Mouse (Mus musculus): ENCODE data around the gene Cox4i2. TPM values are rescaled to one million over a fixed set of nuclear protein-coding genes. Genes with fewer than 3 reads are reported as not detected.

The Cox4i2 gene
- polyA plus RNA-seq (2012; fragmentation: generic; extraction: Trizol): 1 to 10 TPM in 1 of 2 experiments, under 1 TPM in 1; 0.66 to 1.0 TPM

DNA sequence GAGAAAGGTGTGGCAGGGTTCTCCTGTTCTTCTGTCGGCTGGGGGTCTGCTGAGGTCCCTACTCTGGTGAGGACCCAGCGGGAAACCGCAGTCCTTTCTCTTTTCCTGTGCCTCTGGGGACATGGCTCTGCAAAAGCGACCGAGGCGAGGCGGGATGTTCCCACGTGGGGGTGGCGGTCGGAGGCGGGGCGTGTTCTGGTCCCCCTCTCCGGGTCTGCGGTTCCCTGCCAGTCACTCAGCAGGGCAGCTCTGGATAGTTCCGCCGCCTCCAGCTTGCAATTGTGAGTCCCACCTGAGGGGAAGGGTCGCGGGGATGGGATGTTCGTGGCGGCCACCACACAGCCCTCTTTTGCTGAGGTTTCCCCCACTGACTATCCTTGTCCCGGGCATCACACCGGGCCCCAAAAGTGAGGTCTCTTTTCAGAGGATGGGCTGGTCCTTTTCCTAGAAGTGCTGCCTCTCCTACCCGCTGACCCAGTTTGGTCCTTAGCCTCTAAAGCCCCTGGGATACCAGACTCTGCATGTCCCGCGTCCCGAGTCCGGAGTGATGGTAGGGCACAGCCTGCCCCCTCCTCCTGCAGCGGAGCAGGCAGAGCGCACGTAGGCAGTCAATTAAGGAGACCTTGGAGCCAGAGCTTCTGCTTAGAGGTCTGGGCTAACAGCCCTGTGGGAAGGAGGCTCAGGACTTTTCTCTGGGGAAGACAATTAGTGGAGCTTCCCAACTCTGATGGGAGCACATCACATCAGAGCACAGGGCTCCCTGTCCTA, at the start of gene Cox4i2:
TSS of gene Cox4i2 (plus strand) at position 230 of the 768 bp plus-strand sequence.

DNA sequence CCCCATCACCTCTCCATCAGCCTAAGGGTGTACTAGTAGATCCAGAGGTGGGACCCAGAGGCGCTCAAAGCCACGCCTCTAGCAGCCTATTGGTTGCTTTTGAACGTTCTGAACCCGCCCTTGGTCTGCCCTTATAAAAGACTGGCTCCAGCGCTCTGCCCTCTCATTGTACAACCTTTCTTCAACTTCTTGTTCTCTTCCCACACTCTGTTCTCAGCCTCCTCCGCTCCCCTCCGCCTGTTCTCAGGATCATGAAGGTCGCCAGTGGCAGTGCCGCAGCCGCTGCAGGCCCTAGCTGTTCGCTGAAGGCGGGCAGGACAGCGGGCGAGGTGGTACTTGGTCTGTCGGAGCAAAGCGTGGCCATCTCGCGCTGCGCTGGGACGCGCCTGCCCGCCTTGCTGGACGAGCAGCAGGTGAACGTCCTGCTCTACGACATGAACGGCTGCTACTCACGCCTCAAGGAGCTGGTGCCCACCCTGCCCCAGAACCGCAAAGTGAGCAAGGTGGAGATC, 17.8 kb upstream of the Cox4i2 start, which contains the start of gene Id1:
TSS of gene Id1 (plus strand) at position 162 of the 512 bp plus-strand sequence.

Other genes with a start within 250 kb of the Cox4i2 start
- gene Defb26, start 242.5 kb upstream of the Cox4i2 start, polyA plus RNA-seq (2012; fragmentation: generic; extraction: Trizol): not detected
- not detected for gene Defb28, start 235.9 kb upstream of the Cox4i2 start, polyA plus RNA-seq (2012; fragmentation: generic; extraction: Trizol)
- not detected for gene Defb29, start 214.1 kb upstream of the Cox4i2 start, polyA plus RNA-seq (2012; fragmentation: generic; extraction: Trizol)
- gene Gm17416, start 184.8 kb upstream of the Cox4i2 start, polyA plus RNA-seq (2012; fragmentation: generic; extraction: Trizol): not detected
- gene Defb21, start 181.4 kb upstream of the Cox4i2 start, polyA plus RNA-seq (2012; fragmentation: generic; extraction: Trizol): not detected
- not detected for gene Defb19, start 173.9 kb upstream of the Cox4i2 start, polyA plus RNA-seq (2012; fragmentation: generic; extraction: Trizol)
- not detected for gene Defb45, start 154.8 kb upstream of the Cox4i2 start, polyA plus RNA-seq (2012; fragmentation: generic; extraction: Trizol)
- gene Defb36, start 149.8 kb upstream of the Cox4i2 start, polyA plus RNA-seq (2012; fragmentation: generic; extraction: Trizol): not detected
- gene Defb25, start 131.1 kb upstream of the Cox4i2 start, polyA plus RNA-seq (2012; fragmentation: generic; extraction: Trizol): under 1 TPM in 1 of 2 experiments, not detected in 1; 0.22 TPM
- gene Rem1, start 127.2 kb upstream of the Cox4i2 start, polyA plus RNA-seq (2012; fragmentation: generic; extraction: Trizol): under 1 TPM in 1 of 2 experiments, not detected in 1; 0.05 TPM
- gene H13, start 84.7 kb upstream of the Cox4i2 start, polyA plus RNA-seq (2012; fragmentation: generic; extraction: Trizol): 100 to 1,000 TPM; 127 to 134 TPM
- 10 to 100 TPM in 1 of 2 experiments, 1 to 10 TPM in 1; 6.8 to 12.6 TPM for gene Mcts2, start 67.1 kb upstream of the Cox4i2 start, polyA plus RNA-seq (2012; fragmentation: generic; extraction: Trizol)
- 100 to 1,000 TPM in 1 of 2 experiments, 10 to 100 TPM in 1; 99.1 to 172 TPM for gene Id1, start 17.9 kb upstream of the Cox4i2 start, polyA plus RNA-seq (2012; fragmentation: generic; extraction: Trizol)
- 10 to 100 TPM; 35.1 to 54.7 TPM for gene Bcl2l1, start 77.6 kb downstream of the Cox4i2 start, polyA plus RNA-seq (2012; fragmentation: generic; extraction: Trizol)
- 10 to 100 TPM in 1 of 2 experiments, 1 to 10 TPM in 1; 7.6 to 48.4 TPM for gene Tpx2, start 93.8 kb downstream of the Cox4i2 start, polyA plus RNA-seq (2012; fragmentation: generic; extraction: Trizol)
- gene Mylk2, start 157.2 kb downstream of the Cox4i2 start, polyA plus RNA-seq (2012; fragmentation: generic; extraction: Trizol): under 1 TPM; 0.14 to 0.44 TPM
- 1 to 10 TPM; 2.9 to 4.0 TPM for gene Foxs1, start 179.0 kb downstream of the Cox4i2 start, polyA plus RNA-seq (2012; fragmentation: generic; extraction: Trizol)
- 1 to 10 TPM in 1 of 2 experiments, under 1 TPM in 1; 0.47 to 4.1 TPM for gene Dusp15, start 197.5 kb downstream of the Cox4i2 start, polyA plus RNA-seq (2012; fragmentation: generic; extraction: Trizol)
- under 1 TPM; 0.08 TPM for gene Ttll9, start 208.3 kb downstream of the Cox4i2 start, polyA plus RNA-seq (2012; fragmentation: generic; extraction: Trizol)